Mouse (Mus musculus) G1E (cell line): Measurements from ENCODE around the gene Rasal2.

Experiments used
- CTCF ChIP-seq: IDR thresholded peaks from 2 replicates; pipeline ENCODE4 v1.5.1; 2012; ENCODE audit warnings: low read depth, low read length, inconsistent platforms, mixed read lengths
- GATA1 ChIP-seq: IDR thresholded peaks from 2 replicates; pipeline ENCODE4 v1.6.1; 2012; ENCODE audit warnings: borderline replicate concordance, low read length, inconsistent platforms, mixed read lengths
- GATA2 ChIP-seq: IDR thresholded peaks from 2 replicates; pipeline ENCODE4 v1.6.1; 2012; ENCODE audit warnings: low read depth, low read length, inconsistent platforms, borderline replicate concordance
- POLR2AphosphoS5 ChIP-seq: IDR thresholded peaks from 2 replicates; pipeline ENCODE4 v1.6.1; 2012; ENCODE audit warnings: low read depth, low read length, inconsistent platforms; ENCODE audit not compliant: insufficient replicate concordance
- TAL1 ChIP-seq: conservative IDR thresholded peaks from 2 replicates; pipeline ENCODE4 v1.6.1; 2012; ENCODE audit warnings: low read depth, low read length, inconsistent platforms, mixed read lengths

DNA sequence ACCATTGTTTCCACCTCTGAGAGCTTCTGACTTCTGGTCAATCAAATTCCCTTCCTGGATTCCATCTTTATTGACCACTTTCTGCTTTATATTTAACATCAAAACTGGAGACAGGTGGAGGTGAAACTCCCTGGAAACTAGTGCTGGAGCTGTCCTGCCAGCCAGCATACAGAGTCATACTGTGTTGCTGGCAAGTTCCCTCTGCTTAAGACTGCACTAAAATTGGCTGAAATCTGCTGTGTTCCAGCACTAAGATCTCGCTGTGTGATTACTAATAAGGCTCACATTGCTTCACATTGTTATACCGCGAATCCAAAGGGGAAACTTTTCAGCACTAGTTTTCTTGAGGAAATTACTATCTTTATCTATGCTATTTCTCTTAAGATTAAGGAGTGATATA is 267.8 kb downstream of the Rasal2 start:
- TF ChIP-seq CTCF, result no peak
- no peak for TF ChIP-seq GATA1
- no peak for TF ChIP-seq GATA2
- TF ChIP-seq TAL1, result no peak
- TF ChIP-seq POLR2AphosphoS5, result no peak
